Mouse (Mus musculus) ES-Bruce4 (cell line): Measurements from ENCODE around the gene B3glct. TPM values are rescaled to one million over a fixed set of nuclear protein-coding genes. Genes with fewer than 3 reads are reported as not detected.

Experiments
- H3K27ac ChIP-seq: 2 replicates; pipeline ENCODE4 v1.5.1; 2012; ENCODE audit warnings: low read length, inconsistent platforms; ENCODE audit not compliant: insufficient read depth
- H3K27me3 ChIP-seq: 2 replicates; pipeline ENCODE4 v1.6.1; 2012; ENCODE audit warnings: mild to moderate bottlenecking, low read length, inconsistent platforms; ENCODE audit not compliant: control insufficient read depth, poor library complexity, insufficient read depth, severe bottlenecking
- H3K36me3 ChIP-seq: 2 replicates; pipeline ENCODE4 v1.6.1; 2012; ENCODE audit warnings: inconsistent platforms, mild to moderate bottlenecking, low read length, moderate library complexity; ENCODE audit not compliant: control insufficient read depth, poor library complexity, insufficient read depth, severe bottlenecking
- H3K4me1 ChIP-seq: one replicate; pipeline ENCODE4 v1.8.1; 2011; ENCODE audit warnings: low read length; ENCODE audit not compliant: control insufficient read depth, insufficient read depth
- H3K4me3 ChIP-seq: 2 replicates; pipeline ENCODE4 v1.5.1; 2011; ENCODE audit warnings: low read depth, mild to moderate bottlenecking, low read length
- H3K9ac ChIP-seq: 2 replicates; pipeline ENCODE4 v1.6.1; 2012; ENCODE audit warnings: low read depth, mild to moderate bottlenecking, inconsistent platforms; ENCODE audit not compliant: poor library complexity, severe bottlenecking
- H3K9me3 ChIP-seq: replicated peaks from 2 replicates; pipeline ENCODE4 v1.6.1; 2012; ENCODE audit warnings: mild to moderate bottlenecking, low read length, inconsistent platforms; ENCODE audit not compliant: control insufficient read depth, poor library complexity, insufficient read depth, severe bottlenecking
- CTCF ChIP-seq: IDR thresholded peaks from one replicate; pipeline ENCODE4 v1.8.1; 2011; ENCODE audit warnings: low read depth, low read length
- EP300 ChIP-seq: IDR thresholded peaks from 2 replicates; pipeline ENCODE4 v1.6.1; 2011; ENCODE audit warnings: low read depth, low read length; ENCODE audit not compliant: insufficient read depth
- POLR2A ChIP-seq: IDR thresholded peaks from one replicate; pipeline ENCODE4 v1.8.1; 2011; ENCODE audit warnings: low read length; ENCODE audit not compliant: insufficient read depth
- polyA plus RNA-seq: library from polyadenylated mRNA; stranded (reverse); fragments of >200 nt; gene quantifications from 2 replicates; pipeline ENCODE4 v1.2.4, GENCODE M21; 2011; ENCODE audit warnings: low read depth; ENCODE audit not compliant: missing spikeins, insufficient read depth, insufficient read length

B3glct gene
- polyA plus RNA-seq, 1 experiment = 18.5 TPM

- Histone ChIP-seq H3K4me3 (no peak overlapping the region), H3K9me3 (no peaks in the 10 kb centered on the region), H3K4me1 (peaks cover 1% of the 10 kb centered on the region), H3K27me3 (no peaks in the 10 kb centered on the region), H3K9ac (no peak overlapping the region), H3K36me3 (no peaks in the 10 kb centered on the region), H3K27ac (no peak overlapping the region)
- TF ChIP-seq CTCF = no peak
- TF ChIP-seq POLR2A = no peak
- no peak for TF ChIP-seq EP300
Observed at GRCm38 (mm10) chr5:149769666-149770065, 91.6 kb downstream of the B3glct start.

GRCm38 (mm10) chr5:149776038-149776437, 98.0 kb downstream of the B3glct start:
- peaks cover 2% of the 10 kb centered on the region for H3K4me1 ChIP-seq
- no peak overlapping the region for H3K27ac ChIP-seq
- no peak overlapping the region for H3K4me3 ChIP-seq
- no peak overlapping the region for H3K9ac ChIP-seq
- TF ChIP-seq EP300 (no peak), CTCF (no peak), POLR2A (no peak)
- no peaks in the 10 kb centered on the region for H3K9me3 ChIP-seq
- no peaks in the 10 kb centered on the region for H3K36me3 ChIP-seq
- H3K27me3 ChIP-seq = no peaks in the 10 kb centered on the region

- no peaks in the 10 kb centered on the region for H3K9me3 ChIP-seq
- H3K27me3 ChIP-seq = no peaks in the 10 kb centered on the region
- H3K4me3 ChIP-seq = no peak overlapping the region
Observed at GRCm38 (mm10) chr5:149779740-149780139, 101.7 kb downstream of the B3glct start.

GRCm38 (mm10) chr5:149780411-149780810, 102.4 kb downstream of the B3glct start:
- no peak overlapping the region for H3K27ac ChIP-seq
- no peaks in the 10 kb centered on the region for H3K9me3 ChIP-seq
- H3K9ac ChIP-seq = no peak overlapping the region
- H3K4me1 ChIP-seq = no peaks in the 10 kb centered on the region
- H3K27me3 ChIP-seq = no peaks in the 10 kb centered on the region
- no peak overlapping the region for H3K4me3 ChIP-seq
- H3K36me3 ChIP-seq = no peaks in the 10 kb centered on the region
- no peak for TF ChIP-seq EP300
- TF ChIP-seq POLR2A = no peak
- TF ChIP-seq CTCF = peak; percentile 85

More at GRCm38 (mm10) chr5:149779740-149780139, 101.7 kb downstream of the B3glct start:
- peaks cover under 1% of the 10 kb centered on the region for H3K4me1 ChIP-seq
- no peaks in the 10 kb centered on the region for H3K36me3 ChIP-seq
- TF ChIP-seq EP300 (no peak), POLR2A (no peak), CTCF (no peak)
- no peak overlapping the region for H3K27ac ChIP-seq
- H3K9ac ChIP-seq = no peak overlapping the region

- no peak overlapping the region for H3K4me3 ChIP-seq
- H3K9me3 ChIP-seq = peaks cover 14% of the 10 kb centered on the region
- TF ChIP-seq CTCF (no peak), EP300 (no peak), POLR2A (no peak)
- no peaks in the 10 kb centered on the region for H3K36me3 ChIP-seq
- H3K27ac ChIP-seq = no peak overlapping the region
- H3K9ac ChIP-seq = no peak overlapping the region
- no peaks in the 10 kb centered on the region for H3K4me1 ChIP-seq
- no peaks in the 10 kb centered on the region for H3K27me3 ChIP-seq
Observed at GRCm38 (mm10) chr5:149790087-149790486, 112.1 kb downstream of the B3glct start.

GRCm38 (mm10) chr5:149810071-149810470, 132.0 kb downstream of the B3glct start:
- TF ChIP-seq EP300 (no peak), POLR2A (no peak), CTCF (no peak)

More at GRCm38 (mm10) chr5:149810071-149810470, 132.0 kb downstream of the B3glct start:
- H3K4me1 ChIP-seq = no peaks in the 10 kb centered on the region
- no peaks in the 10 kb centered on the region for H3K27me3 ChIP-seq
- no peak overlapping the region for H3K27ac ChIP-seq
- no peaks in the 10 kb centered on the region for H3K36me3 ChIP-seq
- no peaks in the 10 kb centered on the region; the same call in 1 of the 2 replicates for H3K9me3 ChIP-seq
- no peak overlapping the region for H3K9ac ChIP-seq
- H3K4me3 ChIP-seq = no peak overlapping the region
